Mouse (Mus musculus) kidney, postnatal 25 days (tissue): ENCODE measurements around the gene H2-Q10.
A peak's percentile ranks its signal among the peaks of the same experiment; 100 is the strongest.
"Not testable (repeated sequence)": the region's sequence is repeated elsewhere in the genome, so short reads cannot be mapped to it uniquely, and the experiment has no call there.

Experiments used
- DNase-seq, 2 experiments: peaks; one replicate each; pipeline ENCODE4 v3.0.0; 2021; ENCODE audit warnings: mixed read lengths in 2 of 2

The H2-Q10 gene

DNA sequence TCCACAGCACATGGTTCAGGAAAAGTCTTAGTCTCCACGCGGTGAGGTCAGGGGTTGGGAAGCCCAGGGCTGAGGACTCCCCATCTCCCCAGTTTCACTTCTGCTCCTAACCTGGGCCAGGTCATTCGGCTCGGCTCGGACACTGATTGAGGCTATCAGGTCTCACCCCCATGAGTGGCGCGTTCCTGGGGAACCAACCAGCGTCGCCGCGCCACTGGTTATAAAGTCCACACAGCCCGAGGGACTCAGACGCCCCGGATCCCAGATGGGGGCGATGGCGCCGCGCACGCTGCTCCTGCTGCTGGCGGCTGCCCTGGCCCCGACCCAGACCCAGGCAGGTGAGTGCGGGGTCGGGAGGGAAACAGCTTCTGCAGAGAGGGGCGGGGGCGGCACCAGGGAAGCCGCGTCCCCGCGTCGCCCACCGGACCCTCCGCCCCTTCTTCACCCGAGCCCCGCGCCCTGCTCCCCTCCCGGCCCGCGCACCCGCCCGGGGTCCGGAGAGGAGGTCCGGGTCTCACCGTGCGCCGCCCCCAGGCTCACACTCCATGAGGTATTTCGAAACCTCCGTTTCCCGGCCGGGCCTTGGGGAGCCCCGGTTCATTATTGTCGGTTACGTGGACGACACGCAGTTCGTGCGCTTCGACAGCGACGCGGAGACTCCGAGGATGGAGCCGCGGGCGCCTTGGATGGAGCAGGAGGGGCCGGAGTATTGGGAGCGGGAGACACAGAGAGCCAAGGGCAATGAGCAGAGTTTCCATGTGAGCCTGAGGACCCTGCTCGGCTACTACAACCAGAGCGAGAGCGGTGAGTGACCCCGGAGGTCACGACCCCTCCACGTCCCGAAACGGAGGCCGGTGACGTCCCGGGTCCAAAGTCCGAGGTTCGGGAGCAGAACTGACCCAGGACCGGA, at the start of gene H2-Q10:
Gene H2-Q10, plus strand, starts transcription at position 248 of the 910 bp plus-strand sequence.
- peak; percentile 34 to 73 for DNase-seq

DNA sequence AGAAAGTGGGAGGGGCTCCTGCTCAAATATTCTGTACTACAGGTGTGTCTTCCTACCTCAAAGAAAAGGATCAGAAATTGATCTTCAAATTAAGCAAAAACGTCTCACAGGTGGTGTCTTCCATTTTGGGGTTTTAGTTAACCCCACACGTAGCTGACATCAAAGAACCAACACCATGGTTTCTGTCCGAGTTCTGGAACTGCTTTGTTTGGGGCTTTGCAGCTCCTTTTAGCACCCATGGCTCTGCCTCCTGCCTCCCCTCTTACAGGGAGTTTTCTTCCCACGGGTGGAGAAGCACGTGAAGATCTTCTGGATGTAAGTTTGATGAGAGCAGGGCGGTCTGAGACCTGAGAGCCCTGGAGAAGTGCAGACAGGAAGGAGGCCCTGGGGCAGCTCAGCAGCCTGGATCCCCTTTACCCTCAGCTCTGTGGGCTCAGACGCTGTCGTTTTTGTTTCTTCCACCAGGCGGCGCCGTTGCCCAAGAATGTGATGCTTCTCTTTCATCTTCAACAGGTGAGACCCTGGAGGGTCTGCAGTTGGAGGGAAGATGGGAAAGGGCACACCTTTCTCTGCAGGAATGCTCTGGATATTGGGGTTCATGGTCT, 49.6 kb upstream of the H2-Q10 start:
- DNase-seq, result peak; percentile 44 to 47

DNA sequence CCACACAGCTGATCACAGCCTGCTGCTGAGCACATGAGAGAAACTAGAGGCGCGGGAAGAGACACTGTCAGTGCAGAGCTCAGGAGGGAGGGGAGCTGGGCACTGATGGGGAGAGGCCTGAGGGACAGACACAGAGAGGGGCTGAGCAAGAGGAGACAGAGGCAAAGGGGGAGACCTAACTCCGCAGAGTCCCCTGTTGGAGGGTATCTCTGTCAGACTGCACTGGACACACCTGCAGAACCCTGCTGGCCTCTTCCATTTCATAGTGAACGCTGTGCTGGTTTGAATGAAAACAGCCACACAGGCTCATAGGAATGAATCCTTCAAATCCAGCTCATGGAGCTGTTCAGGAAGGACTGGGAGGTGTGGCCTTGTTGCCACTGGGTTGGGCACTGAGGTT, 48.6 kb upstream of the H2-Q10 start:
- DNase-seq, result not testable (repeated sequence)

DNA sequence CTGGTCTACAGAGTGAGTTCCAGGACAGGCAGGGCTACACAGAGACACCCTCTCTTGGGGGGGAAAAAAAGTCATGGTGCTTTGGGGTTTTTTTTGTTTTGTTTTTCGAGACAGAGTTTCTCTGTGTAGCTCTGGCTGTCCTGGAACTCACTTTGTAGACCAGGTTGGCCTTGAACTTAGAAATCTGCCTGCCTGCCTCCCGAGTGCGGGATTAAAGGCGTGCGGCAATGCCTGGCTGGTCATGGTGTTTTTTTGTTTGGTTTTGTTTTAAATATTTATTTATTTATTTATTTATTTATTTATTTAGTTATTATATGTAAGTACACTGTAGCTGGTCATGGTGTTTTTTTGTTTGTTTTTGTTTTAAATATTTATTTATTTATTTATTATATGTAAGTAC, 47.5 kb upstream of the H2-Q10 start:
- DNase-seq, result not testable (repeated sequence)

DNA sequence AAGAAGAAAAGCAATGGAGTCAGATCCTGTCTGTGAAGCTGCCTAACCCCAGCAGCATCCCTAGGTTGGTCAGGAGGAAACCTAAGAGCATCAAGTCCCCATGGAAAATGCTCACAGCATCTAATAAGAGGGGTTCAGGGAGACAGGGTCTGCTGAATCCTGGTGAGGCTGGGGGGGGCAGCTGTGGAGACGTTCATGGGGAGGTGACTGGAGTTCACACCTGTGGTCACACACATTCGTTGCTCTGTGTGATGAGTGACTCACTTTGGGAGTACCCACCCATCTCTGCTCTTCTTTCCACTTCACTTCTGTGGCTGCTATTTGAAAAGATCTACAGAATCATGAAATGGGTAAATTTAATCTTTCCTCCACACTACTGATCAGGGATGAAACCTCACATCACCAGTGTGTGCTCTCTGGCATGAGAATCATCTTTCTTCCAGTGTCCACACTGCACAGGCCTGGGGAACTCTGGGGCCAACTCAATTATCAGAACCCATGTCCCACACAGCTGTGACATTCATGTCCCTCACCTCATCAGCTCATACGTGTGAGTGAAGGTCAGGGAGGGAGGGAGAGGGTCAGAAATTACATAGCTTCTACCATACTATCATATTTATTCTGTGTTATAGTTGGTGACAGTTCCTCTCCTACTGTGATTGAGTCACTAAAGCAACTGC, 46.6 kb upstream of the H2-Q10 start:
- DNase-seq, result not testable (repeated sequence)

DNA sequence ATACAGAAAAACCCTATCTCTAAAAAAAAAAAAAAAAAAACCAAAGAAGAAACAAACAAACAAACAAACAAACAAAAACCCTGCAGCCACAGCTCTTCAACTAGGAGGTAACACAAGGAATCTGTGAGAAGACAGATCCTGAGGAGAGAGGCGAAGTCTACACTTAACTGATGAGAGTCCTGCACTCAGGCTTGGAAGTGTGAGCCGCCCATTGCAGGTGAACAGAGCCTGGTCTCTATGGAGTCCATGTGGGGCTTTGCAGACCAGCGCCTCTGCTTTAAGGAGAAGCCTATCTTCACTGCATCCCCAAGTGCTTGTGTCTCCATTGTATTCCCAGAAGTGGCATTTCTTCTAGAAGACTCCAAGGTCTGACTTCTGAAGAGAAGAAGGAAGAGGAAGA, 45.8 kb upstream of the H2-Q10 start:
- DNase-seq, result not testable (repeated sequence)

DNA sequence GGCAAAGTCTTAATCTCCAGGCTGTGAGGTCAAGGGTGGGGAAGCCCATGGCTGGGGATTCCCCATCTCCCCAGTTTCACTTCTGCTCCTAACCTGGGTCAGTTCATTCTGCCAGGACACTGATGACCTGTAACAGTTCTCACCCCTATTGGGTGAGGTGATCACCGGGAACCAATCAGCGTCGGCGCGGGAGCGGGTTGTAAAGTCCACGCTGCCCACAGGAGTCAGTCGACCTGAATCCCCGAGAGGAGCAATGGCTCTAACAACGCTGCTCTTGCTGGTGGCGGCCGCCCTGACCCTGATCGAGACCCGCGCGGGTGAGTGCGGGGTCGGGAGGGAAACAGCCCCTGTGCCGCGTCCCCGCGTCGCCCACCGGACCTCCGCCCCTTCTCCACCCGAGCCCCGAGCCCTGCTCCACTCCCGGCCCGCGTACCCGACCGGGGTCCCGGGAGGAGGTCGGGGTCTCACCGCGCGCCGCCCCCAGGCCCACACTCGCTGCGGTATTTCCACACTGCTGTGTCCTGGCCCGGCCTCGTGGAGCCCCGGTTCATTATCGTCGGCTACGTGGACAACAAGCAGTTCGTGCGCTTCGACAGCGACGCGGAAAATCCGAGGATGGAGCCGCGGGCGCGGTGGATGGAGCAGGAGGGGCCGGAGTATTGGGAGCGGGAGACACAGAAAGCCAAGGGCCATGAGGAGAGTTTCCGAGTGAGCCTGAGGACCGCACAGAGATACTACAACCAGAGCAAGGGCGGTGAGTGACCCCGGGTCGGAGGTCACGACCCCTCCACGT, 45.1 kb upstream of the H2-Q10 start, which contains the start of gene H2-Q6:
Gene H2-Q6, plus strand, starts transcription at position 227 of the 793 bp plus-strand sequence.
- peak; percentile 68 to 88 for DNase-seq

DNA sequence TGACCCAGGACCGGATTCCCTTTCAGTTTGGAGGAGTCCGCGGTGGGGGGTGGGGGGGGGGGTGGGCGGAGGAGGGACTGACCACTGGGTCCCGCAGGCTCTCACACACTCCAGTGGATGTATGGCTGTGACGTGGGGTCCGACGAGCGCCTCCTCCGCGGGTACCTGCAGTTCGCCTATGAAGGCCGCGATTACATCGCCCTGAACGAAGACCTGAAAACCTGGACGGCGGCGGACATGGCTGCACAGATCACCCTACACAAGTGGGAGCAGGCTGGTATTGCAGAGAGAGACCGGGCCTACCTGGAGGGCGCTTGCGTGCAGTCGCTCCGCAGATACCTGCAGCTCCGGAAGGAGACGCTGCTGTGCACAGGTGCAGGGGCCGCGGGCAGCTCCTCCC, 44.4 kb upstream of the H2-Q10 start:
- peak in 1 of 2 experiments; percentile 49 for DNase-seq

DNA sequence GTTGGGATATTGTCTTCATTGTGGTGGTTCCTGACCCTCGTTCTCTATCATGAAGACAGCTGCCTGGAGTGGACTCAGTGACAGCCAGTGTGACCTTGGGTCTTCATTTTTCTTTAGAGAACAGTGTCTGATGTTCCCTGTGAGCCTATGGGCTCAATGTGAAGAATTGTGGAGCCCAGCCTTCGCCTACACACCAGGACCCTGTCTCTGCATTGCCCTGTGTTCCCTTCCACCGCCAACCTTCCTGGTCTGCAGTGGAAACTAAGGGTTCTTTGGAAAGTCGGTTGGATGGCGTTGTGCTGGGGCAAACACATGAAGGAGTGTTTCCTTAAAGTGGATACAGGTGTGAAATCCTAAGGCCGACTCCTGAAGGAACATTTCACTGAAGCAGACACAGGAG, 41.0 kb upstream of the H2-Q10 start:
- DNase-seq, result not testable (repeated sequence)

DNA sequence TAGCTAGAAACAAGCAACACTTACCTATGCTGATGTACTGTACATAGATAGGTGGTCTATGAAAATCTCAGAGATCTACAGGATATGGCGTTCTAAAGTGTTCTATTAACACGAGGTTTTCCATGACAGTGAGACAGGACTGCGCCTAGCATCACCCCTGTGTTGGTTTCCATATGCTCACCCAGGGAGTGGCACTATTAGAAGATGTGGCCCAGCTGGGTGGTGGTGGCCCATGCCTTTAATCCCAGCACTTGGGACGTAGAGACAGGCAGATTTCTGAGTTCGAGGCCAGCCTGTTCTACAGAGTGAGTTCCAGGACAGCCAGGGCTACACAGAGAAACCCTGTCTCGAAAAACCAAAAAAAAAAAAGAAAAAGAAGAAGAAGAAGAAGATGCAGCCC, 39.2 kb upstream of the H2-Q10 start:
- not testable (repeated sequence) for DNase-seq

DNA sequence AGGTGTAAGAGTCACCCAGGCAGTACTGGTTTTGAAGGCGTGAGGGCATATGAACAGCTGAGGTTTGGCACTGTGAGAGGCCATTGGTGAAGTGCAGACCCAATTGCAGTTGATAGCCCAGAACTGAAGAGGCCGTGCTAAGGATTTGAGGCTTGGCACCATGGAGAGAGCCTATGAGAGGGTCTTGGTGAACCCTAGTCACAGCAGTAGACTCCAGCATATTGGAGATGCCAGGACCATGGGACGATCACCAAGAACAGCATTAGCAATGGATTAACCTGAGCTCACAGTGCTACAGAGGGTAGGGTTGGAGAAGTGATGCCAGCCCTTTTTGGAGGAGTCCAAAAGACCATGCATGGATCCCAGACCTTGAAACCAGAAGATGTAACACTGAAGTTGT, 37.7 kb upstream of the H2-Q10 start:
- DNase-seq, result not testable (repeated sequence)

DNA sequence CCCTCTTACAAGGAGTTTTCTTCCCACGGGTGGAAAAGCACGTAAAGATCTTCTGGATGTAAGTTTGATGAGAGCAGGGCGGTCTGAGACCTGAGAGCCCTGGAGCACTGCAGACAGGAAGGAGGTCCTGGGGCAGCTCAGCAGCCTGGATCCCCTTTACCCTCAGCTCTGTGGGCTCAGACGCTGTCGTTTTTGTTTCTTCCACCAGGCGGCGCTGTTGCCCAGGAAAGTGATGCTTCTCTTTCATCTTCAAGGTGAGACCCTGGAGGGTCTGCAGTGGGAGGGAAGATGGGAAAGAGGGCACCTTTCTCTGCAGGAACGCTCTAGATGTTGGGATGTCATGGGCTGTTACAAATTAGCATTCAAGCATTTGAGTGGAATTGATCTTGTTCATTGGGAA, 35.1 kb upstream of the H2-Q10 start:
- DNase-seq, result peak in 1 of 2 experiments; percentile 18

DNA sequence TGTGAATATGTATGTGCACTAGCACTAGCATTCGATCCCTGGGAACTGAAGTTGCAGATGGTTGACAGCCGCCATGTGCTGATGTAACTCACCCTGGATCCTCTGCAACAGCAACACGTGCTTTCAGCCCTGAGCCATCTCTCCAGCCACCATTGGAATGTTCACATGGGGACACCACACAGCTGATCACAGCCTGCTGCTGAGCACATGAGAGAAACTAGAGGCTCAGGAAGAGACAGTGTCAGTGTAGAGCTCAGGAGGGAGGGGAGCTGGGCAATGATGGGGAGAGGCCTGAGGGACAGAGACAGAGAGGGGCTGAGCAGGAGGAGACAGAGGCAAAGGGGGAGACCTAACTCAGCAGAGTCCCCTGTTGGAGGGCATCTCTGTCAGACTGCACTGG, 34.3 kb upstream of the H2-Q10 start:
- not testable (repeated sequence) for DNase-seq

DNA sequence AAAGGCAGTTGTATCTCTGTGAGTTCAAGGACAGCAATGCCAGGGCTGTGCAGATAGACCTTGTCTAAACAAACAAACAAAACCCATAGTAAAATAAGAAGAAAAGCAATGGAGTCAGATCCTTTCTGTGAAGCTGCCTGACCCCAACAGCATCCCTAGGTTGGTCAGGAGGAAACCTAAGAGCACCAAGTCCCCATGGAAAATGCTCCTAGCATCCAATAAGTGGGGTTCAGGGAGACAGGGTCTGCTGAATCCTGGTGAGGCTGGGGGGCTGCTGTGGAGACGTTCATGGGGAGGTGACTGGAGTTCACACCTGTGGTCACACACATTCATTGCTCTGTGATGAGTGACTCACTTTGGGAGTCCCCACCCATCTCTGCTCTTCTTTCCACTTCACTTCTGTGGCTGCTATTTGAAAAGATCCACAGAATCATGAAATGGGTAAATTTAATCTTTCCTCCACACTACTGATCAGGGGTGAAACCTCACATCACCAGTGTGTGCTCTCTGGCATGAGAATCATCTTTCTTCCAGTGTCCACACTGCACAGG, 32.4 kb upstream of the H2-Q10 start:
- DNase-seq, result not testable (repeated sequence)

DNA sequence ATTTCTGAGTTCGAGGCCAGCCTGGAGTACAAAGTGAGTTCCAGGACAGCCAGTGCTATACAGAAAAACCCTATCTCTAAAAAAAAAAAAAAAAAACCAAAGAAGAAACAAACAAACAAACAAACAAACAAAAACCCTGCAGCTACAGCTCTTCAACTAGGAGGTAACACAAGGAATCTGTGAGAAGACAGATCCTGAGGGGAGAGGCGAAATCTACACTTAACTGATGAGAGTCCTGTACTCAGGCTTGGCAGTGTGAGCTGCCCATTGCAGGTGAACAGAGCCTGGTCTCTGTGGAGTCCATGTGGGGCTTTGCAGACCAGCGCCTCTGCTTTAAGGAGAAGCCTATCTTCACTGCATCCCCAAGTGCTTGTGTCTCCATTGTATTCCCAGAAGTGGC, 31.5 kb upstream of the H2-Q10 start:
- not testable (repeated sequence) for DNase-seq

DNA sequence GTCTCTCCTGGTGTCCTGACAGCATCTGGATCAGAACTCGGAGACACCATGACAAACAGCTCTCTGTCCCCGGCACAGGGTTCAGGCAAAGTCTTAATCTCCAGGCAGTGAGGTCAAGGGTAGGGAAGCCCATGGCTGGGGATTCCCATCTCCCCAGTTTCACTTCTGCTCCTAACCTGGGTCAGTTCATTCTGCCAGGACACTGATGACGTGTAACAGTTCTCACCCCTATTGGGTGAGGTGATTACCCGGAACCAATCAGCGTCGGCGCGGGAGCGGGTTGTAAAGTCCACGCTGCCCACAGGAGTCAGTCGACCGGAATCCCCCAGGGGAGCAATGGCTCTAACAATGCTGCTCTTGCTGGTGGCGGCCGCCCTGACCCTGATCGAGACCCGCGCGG, 31.0 kb upstream of the H2-Q10 start, which contains the start of gene H2-Q7:
Gene H2-Q7, plus strand, starts transcription at position 271 of the 400 bp plus-strand sequence.
- peak; percentile 84 to 86 for DNase-seq

DNA sequence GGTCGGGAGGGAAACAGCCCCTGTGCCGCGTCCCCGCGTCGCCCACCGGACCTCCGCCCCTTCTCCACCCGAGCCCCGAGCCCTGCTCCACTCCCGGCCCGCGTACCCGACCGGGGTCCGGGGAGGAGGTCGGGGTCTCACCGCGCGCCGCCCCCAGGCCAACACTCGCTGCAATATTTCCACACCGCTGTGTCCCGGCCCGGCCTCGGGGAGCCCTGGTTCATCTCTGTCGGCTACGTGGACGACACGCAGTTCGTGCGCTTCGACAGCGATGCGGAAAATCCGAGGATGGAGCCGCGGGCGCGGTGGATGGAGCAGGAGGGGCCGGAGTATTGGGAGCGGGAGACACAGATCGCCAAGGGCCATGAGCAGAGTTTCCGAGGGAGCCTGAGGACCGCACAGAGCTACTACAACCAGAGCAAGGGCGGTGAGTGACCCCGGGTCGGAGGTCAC, 30.6 kb upstream of the H2-Q10 start:
- peak in 1 of 2 experiments; percentile 40 for DNase-seq

DNA sequence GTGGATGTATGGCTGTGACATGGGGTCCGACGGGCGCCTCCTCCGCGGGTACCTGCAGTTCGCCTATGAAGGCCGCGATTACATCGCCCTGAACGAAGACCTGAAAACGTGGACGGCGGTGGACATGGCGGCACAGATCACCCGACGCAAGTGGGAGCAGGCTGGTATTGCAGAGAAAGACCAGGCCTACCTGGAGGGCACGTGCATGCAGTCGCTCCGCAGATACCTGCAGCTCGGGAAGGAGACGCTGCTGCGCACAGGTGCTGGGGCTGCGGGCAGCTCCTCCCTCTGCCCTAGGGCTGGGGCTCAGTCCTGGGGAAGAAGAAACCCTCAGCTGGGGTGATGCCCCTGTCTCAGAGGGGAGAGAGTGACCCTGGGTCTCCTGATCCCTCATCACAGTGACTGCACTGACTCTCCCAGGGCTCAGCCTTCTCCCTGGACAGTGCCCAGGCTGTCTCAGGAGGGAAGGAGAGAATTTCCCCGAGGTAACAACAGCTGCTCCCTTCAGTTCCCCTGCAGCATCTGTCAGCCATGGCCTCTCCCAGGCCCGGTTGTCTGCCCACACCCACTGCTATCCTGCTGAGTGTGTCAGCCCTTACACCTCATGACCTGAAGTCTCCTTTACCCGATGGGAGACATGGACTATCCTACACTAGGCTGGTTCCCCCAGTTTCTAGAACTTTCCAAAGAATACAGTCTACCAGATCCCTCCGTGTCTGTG, 29.8 kb upstream of the H2-Q10 start:
- DNase-seq, result peak in 1 of 2 experiments; percentile 42

DNA sequence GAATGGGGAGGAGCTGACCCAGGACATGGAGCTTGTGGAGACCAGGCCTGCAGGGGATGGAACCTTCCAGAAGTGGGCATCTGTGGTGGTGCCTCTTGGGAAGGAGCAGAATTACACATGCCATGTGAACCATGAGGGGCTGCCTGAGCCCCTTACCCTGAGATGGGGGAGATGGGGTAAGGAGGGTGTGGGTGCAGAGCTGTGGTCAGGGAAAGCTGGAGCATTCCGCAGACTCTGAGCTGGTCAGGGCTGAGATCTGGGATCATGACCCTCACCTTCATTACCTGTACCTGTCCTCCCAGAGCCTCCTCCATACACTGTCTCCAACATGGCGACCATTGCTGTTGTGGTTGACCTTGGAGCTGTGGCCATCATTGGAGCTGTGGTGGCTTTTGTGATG, 27.5 kb upstream of the H2-Q10 start:
- not testable (repeated sequence) for DNase-seq

DNA sequence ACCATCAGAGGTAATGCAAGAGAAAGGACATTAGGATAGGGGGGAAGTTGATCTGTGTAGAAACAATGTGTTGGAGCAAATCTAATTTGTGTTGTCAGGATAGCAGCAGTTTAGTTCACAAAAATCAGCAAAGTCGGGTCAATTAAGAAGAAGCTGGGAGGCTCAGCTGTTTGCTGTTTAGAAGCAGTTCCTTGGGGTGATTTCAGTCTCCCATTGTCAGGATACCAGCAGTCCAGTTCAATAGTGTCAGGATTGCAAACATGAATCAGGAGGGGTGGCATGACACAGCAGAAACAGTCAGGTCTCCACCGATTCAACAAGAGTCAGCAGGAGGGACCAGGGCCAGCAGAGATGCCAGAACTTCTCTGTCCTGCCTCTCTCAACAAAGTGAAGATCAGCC, 25.4 kb upstream of the H2-Q10 start:
- not testable (repeated sequence) for DNase-seq

DNA sequence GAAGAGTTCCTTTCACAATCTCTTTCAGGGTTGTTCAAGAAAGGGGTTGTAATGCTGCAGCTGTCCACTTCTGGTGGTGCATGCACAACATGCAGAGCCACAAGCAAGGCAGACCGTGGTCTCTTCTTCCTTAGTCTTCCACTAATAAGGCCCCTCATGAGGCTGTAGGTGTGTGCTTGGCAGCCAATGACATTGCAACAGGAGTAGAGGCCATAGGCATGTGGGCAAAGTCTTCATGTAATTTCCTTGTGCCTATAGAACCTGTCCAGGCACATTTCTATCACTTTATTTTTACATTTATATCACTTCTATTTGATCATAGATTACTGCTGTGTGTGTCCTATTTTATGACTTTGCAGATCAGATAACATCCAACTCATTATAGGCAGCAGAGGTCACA, 11.6 kb upstream of the H2-Q10 start:
- not testable (repeated sequence) for DNase-seq
